Mouse (Mus musculus) testis, adult 2 months (tissue): ENCODE results near the gene Rnf187. TPM values are rescaled to one million over a fixed set of nuclear protein-coding genes. Genes with fewer than 3 reads are reported as not detected.

ENCODE experiments used
- H3K27ac ChIP-seq: fragments of 200-500 bp; 2 replicates; pipeline ENCODE4 v1.5.1; 2012; ENCODE audit warnings: low read depth, low read length; ENCODE audit not compliant: control insufficient read depth, insufficient read depth
- H3K27me3 ChIP-seq: fragments of 200-500 bp; 2 replicates; pipeline ENCODE4 v1.6.1; 2012; ENCODE audit warnings: mild to moderate bottlenecking, low read length, moderate library complexity; ENCODE audit not compliant: control insufficient read depth, insufficient read depth
- H3K36me3 ChIP-seq: fragments of 200-500 bp; 2 replicates; pipeline ENCODE4 v1.6.1; 2012; ENCODE audit warnings: mild to moderate bottlenecking, low read length; ENCODE audit not compliant: control insufficient read depth, insufficient read depth
- H3K4me1 ChIP-seq: fragments of 200-500 bp; 2 replicates; pipeline ENCODE4 v1.6.1; 2012; ENCODE audit warnings: low read length; ENCODE audit not compliant: control insufficient read depth, insufficient read depth
- H3K4me3 ChIP-seq: fragments of 200-500 bp; 2 replicates; pipeline ENCODE4 v1.5.1; 2012; ENCODE audit warnings: low read depth, mild to moderate bottlenecking, low read length, moderate library complexity, mixed read lengths; ENCODE audit not compliant: control insufficient read depth
- CTCF ChIP-seq: fragments of 200-500 bp; IDR thresholded peaks from 2 replicates; pipeline ENCODE4 v1.5.1; 2012; ENCODE audit warnings: low read depth, mild to moderate bottlenecking, inconsistent platforms, low read length, moderate library complexity; ENCODE audit not compliant: control insufficient read depth, insufficient read depth, insufficient replicate concordance
- POLR2A ChIP-seq: fragments of 200-500 bp; IDR thresholded peaks from 2 replicates; pipeline ENCODE4 v1.6.1; 2012; ENCODE audit warnings: low read depth, mild to moderate bottlenecking, inconsistent platforms, low read length, moderate library complexity; ENCODE audit not compliant: control insufficient read depth
- polyA plus RNA-seq: library from polyadenylated mRNA; depleted of rRNA; stranded (reverse); fragments of >200 nt; gene quantifications from 2 replicates; pipeline ENCODE4 v1.2.3, GENCODE M21; 2012

Rnf187 gene
- polyA plus RNA-seq, 1 experiment: 215 TPM

- Histone ChIP-seq H3K27ac (no peak overlapping the region), H3K36me3 (no peaks in the 10 kb centered on the region)
- TF ChIP-seq POLR2A: no peak
- no peak for TF ChIP-seq CTCF
Observed at GRCm38 (mm10) chr11:58965001-58965760, 26.5 kb upstream of the Rnf187 start.

GRCm38 (mm10) chr11:58964216-58964615 lies 25.5 kb upstream of the Rnf187 start:
- Histone ChIP-seq H3K27ac (0 out of 2 replicates have a peak overlapping the region, but pooled peaks have one; percentile 83), H3K4me1 (peaks cover 9% of the 10 kb centered on the region), H3K27me3 (no peaks in the 10 kb centered on the region), H3K4me3 (peak overlapping the region; percentile 91), H3K36me3 (no peaks in the 10 kb centered on the region)
- TF ChIP-seq CTCF: no peak
- TF ChIP-seq POLR2A: no peak

More at GRCm38 (mm10) chr11:58965001-58965760, 26.5 kb upstream of the Rnf187 start:
- no peaks in the 10 kb centered on the region for H3K27me3 ChIP-seq
- H3K4me3 ChIP-seq: peak overlapping the region; percentile 76
- peaks cover 5% of the 10 kb centered on the region for H3K4me1 ChIP-seq

- peak; percentile 88 for TF ChIP-seq POLR2A
- TF ChIP-seq CTCF: no peak
- Histone ChIP-seq H3K36me3 (no peaks in the 10 kb centered on the region), H3K4me3 (peak overlapping the region; percentile 91)
Observed at GRCm38 (mm10) chr11:58963543-58963942, 24.8 kb upstream of the Rnf187 start.

GRCm38 (mm10) chr11:58961364-58962177 lies 22.9 kb upstream of the Rnf187 start:
- Histone ChIP-seq H3K27ac (peak overlapping the region; percentile 67), H3K4me1 (peaks cover 9% of the 10 kb centered on the region), H3K27me3 (no peaks in the 10 kb centered on the region), H3K36me3 (no peaks in the 10 kb centered on the region), H3K4me3 (peak overlapping the region; percentile 89)
- TF ChIP-seq CTCF: peak; percentile 6; the same call in 1 of the 2 replicates
- peak; percentile 100 for TF ChIP-seq POLR2A

More at GRCm38 (mm10) chr11:58963543-58963942, 24.8 kb upstream of the Rnf187 start:
- peak overlapping the region; percentile 83 for H3K27ac ChIP-seq
- H3K27me3 ChIP-seq: no peaks in the 10 kb centered on the region
- H3K4me1 ChIP-seq: peaks cover 9% of the 10 kb centered on the region

- no peaks in the 10 kb centered on the region for H3K36me3 ChIP-seq
- no peaks in the 10 kb centered on the region for H3K27me3 ChIP-seq
- H3K4me1 ChIP-seq: peaks cover 9% of the 10 kb centered on the region
- TF ChIP-seq POLR2A (no peak; the same call in 1 of the 2 replicates), CTCF (no peak)
- peak overlapping the region; percentile 97 for H3K4me3 ChIP-seq
- peak overlapping the region; percentile 90 for H3K27ac ChIP-seq
Observed at GRCm38 (mm10) chr11:58959921-58960465, 21.3 kb upstream of the Rnf187 start.

- no peaks in the 10 kb centered on the region for H3K27me3 ChIP-seq
- H3K4me3 ChIP-seq: peak overlapping the region; percentile 97
- TF ChIP-seq POLR2A (no peak), CTCF (no peak)
Observed at GRCm38 (mm10) chr11:58959186-58959825, 20.6 kb upstream of the Rnf187 start.

More at GRCm38 (mm10) chr11:58959186-58959825, 20.6 kb upstream of the Rnf187 start:
- peaks cover 9% of the 10 kb centered on the region for H3K4me1 ChIP-seq
- no peaks in the 10 kb centered on the region for H3K36me3 ChIP-seq
- peak overlapping the region; percentile 27; the same call in 1 of the 2 replicates for H3K27ac ChIP-seq
